Mouse (Mus musculus) lung, postnatal 0 days (tissue): ENCODE measurements around the gene Pik3r6.
A peak's percentile ranks its signal among the peaks of the same experiment; 100 is the strongest.

Experiments
- CTCF ChIP-seq: IDR thresholded peaks from 2 replicates; pipeline ENCODE4 v1.5.1; 2016; ENCODE audit warnings: antibody characterized with exemption, mild to moderate bottlenecking
- EP300 ChIP-seq: IDR thresholded peaks from 2 replicates; pipeline ENCODE4 v1.6.1; 2016; ENCODE audit warnings: antibody characterized with exemption, mild to moderate bottlenecking, control low read depth

DNA sequence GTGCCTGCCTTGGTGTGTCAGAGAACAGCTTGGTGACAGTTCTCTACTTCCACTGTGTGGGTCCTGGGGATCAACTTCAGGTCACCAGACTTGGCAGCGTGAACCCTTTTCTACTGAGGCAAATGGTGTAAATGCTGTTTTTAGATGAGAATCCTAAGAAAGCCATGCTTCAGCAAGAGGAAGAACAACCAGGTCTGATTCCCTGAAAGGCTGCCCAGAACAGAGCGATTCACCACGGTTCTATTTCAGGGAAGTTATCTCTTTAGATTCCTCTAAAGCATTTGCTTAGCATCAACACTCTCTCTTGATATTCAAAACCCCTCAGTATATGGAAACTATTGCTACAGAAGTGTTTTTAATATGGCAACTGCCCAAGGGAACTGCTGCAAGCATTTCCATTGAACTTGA lies 24.2 kb upstream of the Pik3r6 start:
- TF ChIP-seq CTCF (no peak), EP300 (peak; percentile 42; the same call in 1 of the 2 replicates)
